Mouse (Mus musculus): ENCODE results near the gene Agap3. TPM values are rescaled to one million over a fixed set of nuclear protein-coding genes. Genes with fewer than 3 reads are reported as not detected.

Gene Agap3
- polyA plus RNA-seq, 1 experiment, result not detected

GRCm38 (mm10) chr5:24495019-24495418, 43.0 kb downstream of the Agap3 start:
- WGBS, result 39% methylated on average over 15 of the region's 15 CpGs
- Histone ChIP-seq H3K4me1 (ENCODE audit: control insufficient read depth, insufficient read depth, low read length) (peaks cover 44% of the 10 kb centered on the region), H3K27ac (ENCODE audit: insufficient read depth, low read depth, low read length) (no peak overlapping the region), H3K4me3 (ENCODE audit: insufficient read depth, low read depth, low read length) (no peak overlapping the region)
- no peak for TF ChIP-seq CTCF (IDR thresholded peaks at IDR 0.05; ENCODE audit: insufficient read depth, low read depth, low read length)

- Histone ChIP-seq H3K27ac (ENCODE audit: insufficient read depth, low read depth, low read length) (no peak overlapping the region), H3K4me1 (ENCODE audit: control insufficient read depth, insufficient read depth, low read length) (peaks cover 44% of the 10 kb centered on the region), H3K4me3 (ENCODE audit: insufficient read depth, low read depth, low read length) (no peak overlapping the region)
- no peak for TF ChIP-seq POLR2A (IDR thresholded peaks at IDR 0.05; ENCODE audit: insufficient read depth, low read depth, low read length)
- TF ChIP-seq CTCF (IDR thresholded peaks at IDR 0.05; ENCODE audit: insufficient read depth, low read depth, low read length), result no peak
- 69% methylated on average over 6 of the region's 6 CpGs for whole genome bisulfite sequencing
Measured at GRCm38 (mm10) chr5:24496756-24497155, 44.8 kb downstream of the Agap3 start.

- no peak for TF ChIP-seq CTCF (IDR thresholded peaks at IDR 0.05; ENCODE audit: insufficient read depth, low read depth, low read length)
- TF ChIP-seq POLR2A (IDR thresholded peaks at IDR 0.05; ENCODE audit: insufficient read depth, low read depth, low read length), result no peak
- Histone ChIP-seq H3K4me1 (ENCODE audit: control insufficient read depth, insufficient read depth, low read length) (peaks cover 44% of the 10 kb centered on the region), H3K4me3 (ENCODE audit: insufficient read depth, low read depth, low read length) (no peak overlapping the region), H3K27ac (ENCODE audit: insufficient read depth, low read depth, low read length) (no peak overlapping the region)
- 45% methylated on average over 12 of the region's 12 CpGs for WGBS
Measured at GRCm38 (mm10) chr5:24497526-24497925, 45.5 kb downstream of the Agap3 start.

- peaks cover 44% of the 10 kb centered on the region for H3K4me1 ChIP-seq (ENCODE audit: control insufficient read depth, insufficient read depth, low read length)
- no peak overlapping the region for H3K4me3 ChIP-seq (ENCODE audit: insufficient read depth, low read depth, low read length)
- 83% methylated on average over 10 of the region's 10 CpGs for WGBS
- no peak overlapping the region for H3K27ac ChIP-seq (ENCODE audit: insufficient read depth, low read depth, low read length)
- TF ChIP-seq POLR2A (IDR thresholded peaks at IDR 0.05; ENCODE audit: insufficient read depth, low read depth, low read length), result no peak
- TF ChIP-seq CTCF (IDR thresholded peaks at IDR 0.05; ENCODE audit: insufficient read depth, low read depth, low read length), result no peak
Measured at GRCm38 (mm10) chr5:24499113-24499512, 47.1 kb downstream of the Agap3 start.

- peaks cover 32% of the 10 kb centered on the region for H3K4me1 ChIP-seq (ENCODE audit: control insufficient read depth, insufficient read depth, low read length)
- 77% methylated on average over 11 of the region's 11 CpGs for WGBS
- no peak overlapping the region for H3K4me3 ChIP-seq (ENCODE audit: insufficient read depth, low read depth, low read length)
- no peak overlapping the region for H3K27ac ChIP-seq (ENCODE audit: insufficient read depth, low read depth, low read length)
- no peak for TF ChIP-seq CTCF (IDR thresholded peaks at IDR 0.05; ENCODE audit: insufficient read depth, low read depth, low read length)
- TF ChIP-seq POLR2A (IDR thresholded peaks at IDR 0.05; ENCODE audit: insufficient read depth, low read depth, low read length), result no peak
Measured at GRCm38 (mm10) chr5:24500851-24501250, 48.9 kb downstream of the Agap3 start.

GRCm38 (mm10) chr5:24502786-24503185, 50.8 kb downstream of the Agap3 start:
- Histone ChIP-seq H3K4me3 (ENCODE audit: insufficient read depth, low read depth, low read length) (no peak overlapping the region), H3K27ac (ENCODE audit: insufficient read depth, low read depth, low read length) (no peak overlapping the region), H3K4me1 (ENCODE audit: control insufficient read depth, insufficient read depth, low read length) (peaks cover 14% of the 10 kb centered on the region)
- WGBS, result 91% methylated on average over 4 of the region's 4 CpGs
- TF ChIP-seq CTCF (IDR thresholded peaks at IDR 0.05; ENCODE audit: insufficient read depth, low read depth, low read length) (no peak), POLR2A (IDR thresholded peaks at IDR 0.05; ENCODE audit: insufficient read depth, low read depth, low read length) (no peak)

- Histone ChIP-seq H3K4me1 (ENCODE audit: control insufficient read depth, insufficient read depth, low read length) (no peaks in the 10 kb centered on the region), H3K27ac (ENCODE audit: insufficient read depth, low read depth, low read length) (no peak overlapping the region), H3K4me3 (ENCODE audit: insufficient read depth, low read depth, low read length) (no peak overlapping the region)
- WGBS, result 39% methylated on average over 2 of the region's 2 CpGs
- no peak for TF ChIP-seq POLR2A (IDR thresholded peaks at IDR 0.05; ENCODE audit: insufficient read depth, low read depth, low read length)
- TF ChIP-seq CTCF (IDR thresholded peaks at IDR 0.05; ENCODE audit: insufficient read depth, low read depth, low read length), result no peak
Measured at GRCm38 (mm10) chr5:24505513-24505912, 53.5 kb downstream of the Agap3 start.

GRCm38 (mm10) chr5:24508406-24508805, 56.4 kb downstream of the Agap3 start:
- Histone ChIP-seq H3K4me1 (ENCODE audit: control insufficient read depth, insufficient read depth, low read length) (no peaks in the 10 kb centered on the region), H3K4me3 (ENCODE audit: insufficient read depth, low read depth, low read length) (no peak overlapping the region), H3K27ac (ENCODE audit: insufficient read depth, low read depth, low read length) (no peak overlapping the region)
- TF ChIP-seq CTCF (IDR thresholded peaks at IDR 0.05; ENCODE audit: insufficient read depth, low read depth, low read length), result no peak
- TF ChIP-seq POLR2A (IDR thresholded peaks at IDR 0.05; ENCODE audit: insufficient read depth, low read depth, low read length), result no peak
- WGBS, result 95% methylated on average over 7 of the region's 7 CpGs

- 53% methylated on average over 11 of the region's 11 CpGs for WGBS
- H3K4me1 ChIP-seq (ENCODE audit: control insufficient read depth, insufficient read depth, low read length), result no peaks in the 10 kb centered on the region
- H3K27ac ChIP-seq (ENCODE audit: insufficient read depth, low read depth, low read length), result no peak overlapping the region
- H3K4me3 ChIP-seq (ENCODE audit: insufficient read depth, low read depth, low read length), result no peak overlapping the region
- TF ChIP-seq CTCF (IDR thresholded peaks at IDR 0.05; ENCODE audit: insufficient read depth, low read depth, low read length) (no peak), POLR2A (IDR thresholded peaks at IDR 0.05; ENCODE audit: insufficient read depth, low read depth, low read length) (no peak)
Measured at GRCm38 (mm10) chr5:24510635-24511034, 58.7 kb downstream of the Agap3 start.

- Histone ChIP-seq H3K4me1 (ENCODE audit: control insufficient read depth, insufficient read depth, low read length) (no peaks in the 10 kb centered on the region), H3K27ac (ENCODE audit: insufficient read depth, low read depth, low read length) (no peak overlapping the region), H3K4me3 (ENCODE audit: insufficient read depth, low read depth, low read length) (no peak overlapping the region)
- 66% methylated on average over 8 of the region's 8 CpGs for WGBS
- TF ChIP-seq CTCF (IDR thresholded peaks at IDR 0.05; ENCODE audit: insufficient read depth, low read depth, low read length), result no peak
- no peak for TF ChIP-seq POLR2A (IDR thresholded peaks at IDR 0.05; ENCODE audit: insufficient read depth, low read depth, low read length)
Measured at GRCm38 (mm10) chr5:24512271-24512670, 60.3 kb downstream of the Agap3 start.

All from olfactory bulb, adult 2 months (tissue).